Mouse (Mus musculus): ENCODE measurements around the gene Ets2.
"Not testable (repeated sequence)": the region's sequence is repeated elsewhere in the genome, so short reads cannot be mapped to it uniquely, and the experiment has no call there.

The Ets2 gene

DNA sequence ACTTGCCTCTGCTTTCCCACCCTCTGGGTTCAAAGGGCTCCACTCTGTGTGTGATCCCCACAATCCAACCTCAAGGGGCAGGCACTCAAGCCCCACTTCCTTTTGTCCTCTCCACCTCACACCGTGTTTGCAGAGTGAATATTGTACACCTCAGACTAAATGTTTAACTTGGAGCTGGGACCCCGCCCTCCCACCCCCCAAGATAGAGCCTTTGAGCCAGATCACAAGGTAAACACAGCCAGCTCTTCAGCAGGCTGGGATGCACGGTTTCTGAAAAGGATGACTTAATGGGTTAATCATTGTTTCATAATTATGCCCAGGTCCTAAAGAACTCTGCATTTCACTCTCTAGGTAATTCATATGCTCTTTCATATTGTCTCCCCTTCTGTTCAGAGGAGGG, 2.2 kb upstream of the Ets2 start:
- in situ Hi-C loops (cut with MboI, MseI), result no loop called here

- in situ Hi-C loops (cut with MboI, MseI), result no loop called here
Measured at GRCm38 (mm10) chr16:95700224-95700623, 1.7 kb upstream of the Ets2 start.

DNA sequence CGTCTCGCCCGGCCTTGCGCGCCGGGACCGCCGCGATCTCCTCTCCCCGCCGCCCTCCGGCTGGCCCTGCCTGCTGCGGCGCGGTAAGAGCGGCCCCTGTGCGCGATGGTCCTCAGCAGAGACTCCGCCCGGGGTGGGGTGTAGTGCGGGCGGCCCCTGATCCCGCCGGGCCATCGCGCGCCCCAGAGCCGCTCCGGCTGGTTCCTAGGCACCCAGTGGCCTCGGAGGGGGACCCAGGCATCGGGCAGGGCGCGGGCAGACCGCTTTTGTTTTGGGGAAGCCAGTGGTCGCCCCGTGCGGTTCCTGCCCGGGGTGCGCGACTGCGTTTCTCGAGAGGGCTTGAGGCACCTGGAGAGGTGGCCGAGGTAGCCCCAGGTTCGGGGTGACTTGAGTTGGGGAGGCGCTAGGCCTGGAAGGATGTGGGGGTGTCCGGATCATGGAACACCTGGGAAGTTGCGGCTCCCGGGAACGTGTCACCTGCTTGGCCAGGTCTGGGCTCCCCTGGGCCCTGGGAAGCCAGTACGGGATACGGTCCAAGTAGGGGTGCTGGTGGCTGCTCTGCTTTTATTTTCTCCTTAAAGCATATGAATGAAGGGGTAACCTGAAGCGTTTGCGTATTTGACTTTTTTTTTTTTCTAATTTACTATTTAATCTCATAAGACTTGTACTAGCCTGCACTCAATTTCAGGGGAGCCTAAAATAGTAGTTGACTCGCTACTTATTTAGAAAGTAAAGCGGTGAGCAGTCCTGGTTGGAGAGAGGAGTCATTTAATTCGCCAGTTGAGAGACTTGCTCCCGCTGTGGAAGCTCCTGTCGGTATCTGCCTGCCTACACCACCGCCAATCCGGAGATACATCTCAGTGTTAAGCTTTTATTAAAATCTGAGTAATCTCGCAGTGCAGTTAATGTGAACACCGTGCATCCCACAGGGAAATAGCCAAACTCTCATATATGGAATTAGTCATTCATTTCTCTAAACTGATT, 979 bp downstream of the Ets2 start:
- in situ Hi-C loops (cut with MboI, MseI), result no loop called here

DNA sequence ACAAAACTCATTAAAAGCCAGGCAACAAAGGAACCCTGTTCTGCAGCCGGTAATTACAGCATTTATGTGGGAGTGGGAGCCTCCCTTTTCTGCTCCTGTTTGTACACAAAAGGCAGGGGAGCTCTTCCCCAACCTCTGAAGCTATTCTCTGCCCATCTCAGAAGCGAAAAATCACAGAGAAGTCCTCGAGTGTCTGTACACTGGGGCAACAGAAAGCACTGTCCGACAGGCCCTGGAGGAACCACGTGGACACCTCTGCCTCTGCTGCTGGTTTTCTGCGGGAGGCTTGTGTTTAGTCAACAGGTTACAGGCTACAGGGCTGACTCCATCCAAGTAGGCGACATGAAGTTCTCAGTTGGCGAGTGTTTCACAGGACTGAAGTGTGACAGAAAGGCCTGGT, 2.1 kb downstream of the Ets2 start:
- in situ Hi-C loops (cut with MboI, MseI), result no loop called here

GRCm38 (mm10) chr16:95704662-95705330, 2.9 kb downstream of the Ets2 start:
- in situ Hi-C loops (cut with MboI, MseI), result no loop called here

GRCm38 (mm10) chr16:95705771-95706170, 3.9 kb downstream of the Ets2 start:
- in situ Hi-C loops (cut with MboI, MseI), result no loop called here

DNA sequence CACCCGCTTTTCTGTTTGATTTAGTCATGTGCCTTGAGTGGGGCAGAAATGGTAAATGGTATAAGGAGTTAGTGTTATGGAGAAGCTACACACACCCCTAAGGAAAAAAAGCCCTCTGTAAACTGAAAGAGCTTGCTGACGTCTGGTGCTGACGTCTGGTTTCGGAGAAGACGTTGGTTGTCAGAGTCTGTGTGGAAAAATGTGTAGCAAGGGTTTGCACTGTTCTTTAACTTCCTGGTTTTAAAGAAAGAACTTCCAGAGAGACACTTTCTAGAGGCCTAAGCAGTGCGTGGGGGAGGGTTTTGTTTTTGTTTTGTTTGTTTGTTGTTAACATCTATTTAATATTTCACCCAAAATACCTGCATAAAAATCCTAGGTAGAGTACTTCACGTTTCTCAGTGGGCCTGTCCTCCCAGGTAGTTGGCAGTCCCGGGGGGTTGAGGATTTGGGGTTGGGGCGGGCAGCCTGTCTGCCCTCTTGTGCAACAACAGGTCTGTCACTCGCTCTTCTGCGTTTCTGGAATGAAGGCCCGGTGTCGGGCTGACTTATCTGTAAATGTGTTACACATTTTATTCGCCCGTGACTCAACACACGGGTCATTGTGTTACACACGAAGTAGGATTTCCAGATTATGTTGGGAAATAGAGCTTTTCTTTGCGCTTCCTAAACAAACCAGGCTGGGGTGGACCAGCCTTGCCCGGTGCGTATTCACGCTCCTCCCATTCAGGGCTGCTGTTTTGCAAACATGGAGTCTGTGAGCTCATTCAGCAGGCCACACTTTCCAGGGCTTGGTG, 6.5 kb downstream of the Ets2 start:
- in situ Hi-C loops (cut with MboI, MseI), result no loop called here

DNA sequence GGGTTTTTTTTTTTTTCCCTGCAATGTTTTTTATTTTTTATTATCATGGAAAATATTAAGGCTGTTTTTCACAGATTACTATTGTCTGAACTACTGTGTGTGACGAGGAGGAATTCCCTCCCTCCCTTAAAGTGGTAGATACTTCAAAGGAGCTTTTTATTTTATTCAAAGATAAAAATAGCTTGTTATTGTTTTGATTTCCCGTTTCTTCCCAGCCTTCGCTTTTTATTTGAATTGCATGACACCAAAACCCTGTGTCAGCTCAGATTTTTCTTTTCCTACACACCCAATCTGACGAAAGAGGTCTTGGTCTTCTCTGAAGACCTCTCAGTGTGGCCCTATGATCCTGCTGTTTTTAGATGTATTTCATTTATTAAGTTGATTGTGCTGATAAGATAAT, 7.3 kb downstream of the Ets2 start:
- in situ Hi-C loops (cut with MboI, MseI), result no loop called here

DNA sequence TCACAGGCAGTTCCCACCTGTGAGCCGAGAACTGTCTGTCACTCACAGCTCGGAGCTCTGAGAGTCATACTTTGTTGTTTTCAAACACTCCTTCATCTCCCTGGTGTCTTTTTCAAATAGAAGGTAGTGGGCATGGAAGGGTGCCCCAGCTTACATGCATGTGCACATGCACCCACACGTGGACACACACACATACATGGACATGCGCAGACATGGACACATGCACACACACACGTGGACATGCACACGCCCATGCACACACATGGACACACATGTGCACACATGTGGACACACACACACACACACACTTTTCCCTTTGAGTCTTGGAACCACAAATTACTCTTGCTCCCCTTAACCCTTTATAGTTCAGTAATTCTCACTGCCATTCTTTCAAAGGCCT, 8.3 kb downstream of the Ets2 start:
- in situ Hi-C loops (cut with MboI, MseI), result no loop called here

DNA sequence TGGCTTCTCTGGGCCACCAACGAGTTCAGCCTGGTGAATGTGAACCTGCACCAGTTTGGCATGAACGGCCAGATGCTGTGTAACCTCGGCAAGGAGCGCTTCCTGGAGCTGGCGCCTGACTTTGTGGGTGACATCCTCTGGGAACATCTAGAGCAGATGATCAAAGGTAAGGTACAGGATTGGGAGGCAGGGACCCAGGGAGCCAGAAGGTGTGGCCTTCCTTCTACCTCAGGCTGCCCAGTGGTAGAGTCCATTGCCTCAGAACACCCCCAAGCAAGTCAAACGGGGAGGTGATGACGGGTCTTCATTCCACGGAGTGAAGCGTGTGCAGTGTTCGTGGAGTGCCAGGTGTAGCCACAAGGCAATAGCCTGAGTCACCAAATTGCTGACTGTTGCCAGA, 10.2 kb downstream of the Ets2 start:
- in situ Hi-C loops (cut with MboI, MseI), result no loop called here

GRCm38 (mm10) chr16:95713077-95713476, 11.2 kb downstream of the Ets2 start:
- in situ Hi-C loops (cut with MboI, MseI), result not testable (repeated sequence)

- in situ Hi-C loops (cut with MboI, MseI), result no loop called here
Measured at GRCm38 (mm10) chr16:95715026-95715425, 13.2 kb downstream of the Ets2 start.

GRCm38 (mm10) chr16:95716061-95716706, 14.3 kb downstream of the Ets2 start:
- in situ Hi-C loops (cut with MboI, MseI), result no loop called here

DNA sequence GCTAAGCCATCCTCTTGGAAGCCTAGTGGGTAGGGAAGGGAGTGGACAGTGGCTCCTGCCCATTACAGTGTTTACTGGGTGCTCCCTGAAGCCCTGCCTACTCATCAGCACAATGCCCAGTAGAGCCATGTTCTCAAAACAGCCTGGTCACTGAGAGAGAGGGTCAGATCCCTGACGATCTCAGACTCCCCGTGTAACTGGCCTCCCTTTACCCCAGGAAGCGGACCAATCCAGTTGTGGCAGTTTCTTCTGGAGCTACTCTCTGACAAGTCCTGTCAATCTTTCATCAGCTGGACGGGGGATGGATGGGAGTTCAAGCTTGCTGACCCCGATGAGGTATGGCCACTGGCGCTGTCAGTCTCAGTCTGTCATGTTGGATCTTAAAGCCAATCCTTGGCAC, 15.8 kb downstream of the Ets2 start:
- in situ Hi-C loops (cut with MboI, MseI), result no loop called here

- in situ Hi-C loops (cut with MboI, MseI), result no loop called here
Measured at GRCm38 (mm10) chr16:95718119-95718518, 16.2 kb downstream of the Ets2 start.

GRCm38 (mm10) chr16:95720532-95720931, 18.7 kb downstream of the Ets2 start:
- in situ Hi-C loops (cut with MboI, MseI), result no loop called here

DNA sequence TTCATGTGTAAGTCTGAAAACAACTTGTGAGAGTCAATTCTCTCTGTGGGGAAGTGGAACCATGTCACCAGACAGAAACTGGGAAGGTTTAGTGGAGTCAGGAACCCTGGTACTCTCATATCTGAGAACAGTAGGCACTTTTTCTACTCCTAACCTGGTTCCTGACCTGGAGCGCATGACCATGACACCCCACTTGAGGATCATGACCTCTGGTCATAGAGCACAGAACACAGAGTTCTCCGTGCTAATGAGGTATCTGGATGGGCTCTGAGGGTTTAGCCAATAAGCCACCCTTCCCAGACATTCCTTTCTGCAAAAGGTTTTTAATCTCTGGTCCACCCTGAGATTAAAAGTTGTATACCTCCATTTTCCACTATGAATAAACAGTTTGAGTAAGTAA, 22.4 kb downstream of the Ets2 start:
- in situ Hi-C loops (cut with MboI, MseI), result no loop called here

- in situ Hi-C loops (cut with MboI, MseI), result no loop called here
Measured at GRCm38 (mm10) chr16:95724776-95725175, 22.9 kb downstream of the Ets2 start.

GRCm38 (mm10) chr16:95726802-95727201, 24.9 kb downstream of the Ets2 start:
- in situ Hi-C loops (cut with MboI, MseI), result no loop called here

DNA sequence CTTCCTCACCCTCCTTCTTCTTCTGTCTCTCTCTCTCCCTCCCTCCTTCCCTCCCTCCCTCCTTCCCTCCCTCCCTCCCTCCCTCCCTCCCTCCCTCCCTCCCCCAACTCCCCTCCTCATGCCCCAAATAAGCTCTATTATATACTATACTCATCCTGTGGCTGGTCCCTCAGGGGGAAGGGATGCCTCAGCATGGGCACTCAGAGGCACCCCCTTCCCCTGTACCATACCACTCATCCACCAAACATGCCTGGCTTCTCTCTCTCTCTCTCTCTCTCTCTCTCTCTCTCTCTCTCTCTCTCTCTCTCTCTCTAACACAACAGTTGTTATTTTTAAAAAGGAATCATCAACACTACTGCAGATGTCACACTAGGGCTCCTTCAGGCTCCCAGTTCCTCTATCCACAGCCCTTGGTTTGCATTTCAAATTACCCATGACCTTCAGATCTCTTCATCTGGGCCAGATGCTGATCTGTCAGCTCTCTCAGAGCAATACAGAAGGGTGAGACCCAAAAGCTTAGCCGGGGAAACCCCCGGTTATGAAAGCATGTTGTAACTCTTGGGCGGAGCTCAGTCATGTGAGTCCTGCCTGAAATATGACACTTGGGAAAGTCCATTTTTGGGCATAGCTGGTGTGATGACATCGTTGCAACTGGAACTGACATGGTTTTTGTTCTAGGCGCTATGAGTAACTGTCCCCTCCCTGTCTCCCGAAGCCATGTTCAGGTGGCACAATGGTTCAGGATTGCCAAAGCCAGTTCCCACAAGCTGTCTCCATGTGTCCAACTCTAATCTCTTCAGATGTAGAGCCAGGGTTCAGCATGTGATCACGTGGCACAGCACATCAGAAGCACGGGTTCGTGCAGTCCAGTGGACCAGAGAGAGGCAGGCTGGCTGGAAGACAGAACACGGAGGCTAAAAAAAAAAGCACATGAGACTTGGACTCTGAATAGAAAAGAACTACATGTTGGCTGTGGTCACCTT, 26.9 kb downstream of the Ets2 start:
- in situ Hi-C loops (cut with MboI, MseI), result no loop called here

Data from regulatory T cell (primary cell).